Mouse (Mus musculus): ENCODE measurements around the gene Med27. TPM values are rescaled to one million over a fixed set of nuclear protein-coding genes. Genes with fewer than 3 reads are reported as not detected.
A peak's percentile ranks its signal among the peaks of the same experiment; 100 is the strongest.

Med27 gene
- polyA plus RNA-seq, 1 experiment from 2014 or later = 42.8 TPM

GRCm38 (mm10) chr2:29436376-29436775 lies 89.8 kb downstream of the Med27 start:
- H3K4me2 ChIP-seq = no peak overlapping the region
- H3K9me3 ChIP-seq (ENCODE audit: control insufficient read depth, low read length) = no peaks in the 10 kb centered on the region
- no peak overlapping the region for H3K4me3 ChIP-seq (ENCODE audit: low read depth, low read length)
- no peak overlapping the region for H3K9ac ChIP-seq (ENCODE audit: low read depth, low read length)
- 85% methylated on average over 6 of the region's 6 CpGs for WGBS
- ATAC-seq (replicated peaks; ENCODE audit: low FRiP score) (no peak), DNase-seq (ENCODE audit: low spot score) (no peak)
- no peaks in the 10 kb centered on the region for H3K27me3 ChIP-seq (replicated peaks; ENCODE audit: control insufficient read depth, insufficient read depth, low read length)
- H3K36me3 ChIP-seq (ENCODE audit: control insufficient read depth, insufficient read depth, low read length) = no peaks in the 10 kb centered on the region
- peaks cover 21% of the 10 kb centered on the region for H3K4me1 ChIP-seq (replicated peaks; ENCODE audit: control insufficient read depth, insufficient read depth, low read length)
- no peak overlapping the region for H3K27ac ChIP-seq (ENCODE audit: low read depth, low read length)

GRCm38 (mm10) chr2:29437111-29437510 lies 90.5 kb downstream of the Med27 start:
- H3K4me2 ChIP-seq = no peak overlapping the region
- H3K9ac ChIP-seq (ENCODE audit: low read depth, low read length) = no peak overlapping the region
- WGBS = 82% methylated on average over 5 of the region's 5 CpGs
- no peaks in the 10 kb centered on the region for H3K36me3 ChIP-seq (ENCODE audit: control insufficient read depth, insufficient read depth, low read length)
- no peak overlapping the region; the same call in 1 of the 2 replicates for H3K27ac ChIP-seq (ENCODE audit: low read depth, low read length)
- H3K4me1 ChIP-seq (replicated peaks; ENCODE audit: control insufficient read depth, insufficient read depth, low read length) = peaks cover 21% of the 10 kb centered on the region
- DNase-seq (ENCODE audit: low spot score) = no peak
- no peaks in the 10 kb centered on the region for H3K27me3 ChIP-seq (replicated peaks; ENCODE audit: control insufficient read depth, insufficient read depth, low read length)
- H3K4me3 ChIP-seq (ENCODE audit: low read depth, low read length) = no peak overlapping the region
- no peak for ATAC-seq (replicated peaks; ENCODE audit: low FRiP score)
- no peaks in the 10 kb centered on the region for H3K9me3 ChIP-seq (ENCODE audit: control insufficient read depth, low read length)

- no peak overlapping the region for H3K4me3 ChIP-seq (ENCODE audit: low read depth, low read length)
- ATAC-seq (replicated peaks; ENCODE audit: low FRiP score) = no peak
- no peaks in the 10 kb centered on the region for H3K9me3 ChIP-seq (ENCODE audit: control insufficient read depth, low read length)
- 77% methylated on average over 4 of the region's 4 CpGs for WGBS
- no peak overlapping the region for H3K27ac ChIP-seq (ENCODE audit: low read depth, low read length)
- no peaks in the 10 kb centered on the region for H3K36me3 ChIP-seq (ENCODE audit: control insufficient read depth, insufficient read depth, low read length)
- H3K4me2 ChIP-seq = no peak overlapping the region
- DNase-seq (ENCODE audit: low spot score) = no peak
- peaks cover 21% of the 10 kb centered on the region for H3K4me1 ChIP-seq (replicated peaks; ENCODE audit: control insufficient read depth, insufficient read depth, low read length)
- no peaks in the 10 kb centered on the region for H3K27me3 ChIP-seq (replicated peaks; ENCODE audit: control insufficient read depth, insufficient read depth, low read length)
- H3K9ac ChIP-seq (ENCODE audit: low read depth, low read length) = no peak overlapping the region
These were observed 91.4 kb downstream of the Med27 start for GRCm38 (mm10) chr2:29437861-29438529.

GRCm38 (mm10) chr2:29438530-29438862 lies 91.9 kb downstream of the Med27 start:
- no peak overlapping the region for H3K9ac ChIP-seq (ENCODE audit: low read depth, low read length)
- DNase-seq (ENCODE audit: low spot score) (no peak), ATAC-seq (replicated peaks; ENCODE audit: low FRiP score) (no peak; the same call in 1 of the 2 replicates)
- no peaks in the 10 kb centered on the region for H3K36me3 ChIP-seq (ENCODE audit: control insufficient read depth, insufficient read depth, low read length)
- no peak overlapping the region for H3K4me2 ChIP-seq
- H3K4me1 ChIP-seq (replicated peaks; ENCODE audit: control insufficient read depth, insufficient read depth, low read length) = peaks cover 24% of the 10 kb centered on the region
- H3K4me3 ChIP-seq (ENCODE audit: low read depth, low read length) = no peak overlapping the region
- no peaks in the 10 kb centered on the region for H3K9me3 ChIP-seq (ENCODE audit: control insufficient read depth, low read length)
- H3K27ac ChIP-seq (ENCODE audit: low read depth, low read length) = peak overlapping the region; percentile 16; the same call in 1 of the 2 replicates
- H3K27me3 ChIP-seq (replicated peaks; ENCODE audit: control insufficient read depth, insufficient read depth, low read length) = no peaks in the 10 kb centered on the region
- 72% methylated on average over 5 of the region's 5 CpGs for WGBS

GRCm38 (mm10) chr2:29438986-29439385 lies 92.4 kb downstream of the Med27 start:
- H3K27ac ChIP-seq (ENCODE audit: low read depth, low read length) = peak overlapping the region; percentile 16; the same call in 1 of the 2 replicates
- no peaks in the 10 kb centered on the region for H3K36me3 ChIP-seq (ENCODE audit: control insufficient read depth, insufficient read depth, low read length)
- H3K9ac ChIP-seq (ENCODE audit: low read depth, low read length) = no peak overlapping the region
- H3K4me3 ChIP-seq (ENCODE audit: low read depth, low read length) = no peak overlapping the region
- no peak for ATAC-seq (replicated peaks; ENCODE audit: low FRiP score)
- H3K27me3 ChIP-seq (replicated peaks; ENCODE audit: control insufficient read depth, insufficient read depth, low read length) = no peaks in the 10 kb centered on the region
- H3K4me1 ChIP-seq (replicated peaks; ENCODE audit: control insufficient read depth, insufficient read depth, low read length) = peaks cover 28% of the 10 kb centered on the region
- 71% methylated on average over 1 of the region's 1 CpGs for WGBS
- no peaks in the 10 kb centered on the region for H3K9me3 ChIP-seq (ENCODE audit: control insufficient read depth, low read length)
- no peak for DNase-seq (ENCODE audit: low spot score)
- no peak overlapping the region for H3K4me2 ChIP-seq

- ATAC-seq (replicated peaks; ENCODE audit: low FRiP score) = no peak
- Histone ChIP-seq H3K9me3 (ENCODE audit: control insufficient read depth, low read length) (no peaks in the 10 kb centered on the region), H3K9ac (ENCODE audit: low read depth, low read length) (no peak overlapping the region), H3K4me3 (ENCODE audit: low read depth, low read length) (no peak overlapping the region), H3K36me3 (ENCODE audit: control insufficient read depth, insufficient read depth, low read length) (no peaks in the 10 kb centered on the region), H3K27ac (ENCODE audit: low read depth, low read length) (no peak overlapping the region), H3K4me1 (replicated peaks; ENCODE audit: control insufficient read depth, insufficient read depth, low read length) (peaks cover 29% of the 10 kb centered on the region), H3K4me2 (no peak overlapping the region), H3K27me3 (replicated peaks; ENCODE audit: control insufficient read depth, insufficient read depth, low read length) (no peaks in the 10 kb centered on the region)
- DNase-seq (ENCODE audit: low spot score) = no peak
- WGBS = 79% methylated on average over 7 of the region's 7 CpGs
These were observed 92.8 kb downstream of the Med27 start for GRCm38 (mm10) chr2:29439396-29439795.

GRCm38 (mm10) chr2:29439857-29440502 lies 93.4 kb downstream of the Med27 start:
- Histone ChIP-seq H3K9me3 (ENCODE audit: control insufficient read depth, low read length) (no peaks in the 10 kb centered on the region), H3K4me1 (replicated peaks; ENCODE audit: control insufficient read depth, insufficient read depth, low read length) (peaks cover 28% of the 10 kb centered on the region), H3K4me2 (no peak overlapping the region), H3K27me3 (replicated peaks; ENCODE audit: control insufficient read depth, insufficient read depth, low read length) (no peaks in the 10 kb centered on the region), H3K36me3 (ENCODE audit: control insufficient read depth, insufficient read depth, low read length) (no peaks in the 10 kb centered on the region), H3K27ac (ENCODE audit: low read depth, low read length) (no peak overlapping the region), H3K4me3 (ENCODE audit: low read depth, low read length) (no peak overlapping the region), H3K9ac (ENCODE audit: low read depth, low read length) (no peak overlapping the region)
- DNase-seq (ENCODE audit: low spot score) (no peak), ATAC-seq (replicated peaks; ENCODE audit: low FRiP score) (no peak)
- WGBS = 58% methylated on average over 7 of the region's 7 CpGs

- Histone ChIP-seq H3K9me3 (ENCODE audit: control insufficient read depth, low read length) (no peaks in the 10 kb centered on the region), H3K4me3 (ENCODE audit: low read depth, low read length) (no peak overlapping the region), H3K9ac (ENCODE audit: low read depth, low read length) (no peak overlapping the region), H3K27me3 (replicated peaks; ENCODE audit: control insufficient read depth, insufficient read depth, low read length) (no peaks in the 10 kb centered on the region), H3K36me3 (ENCODE audit: control insufficient read depth, insufficient read depth, low read length) (no peaks in the 10 kb centered on the region), H3K4me2 (no peak overlapping the region), H3K4me1 (replicated peaks; ENCODE audit: control insufficient read depth, insufficient read depth, low read length) (peaks cover 27% of the 10 kb centered on the region), H3K27ac (ENCODE audit: low read depth, low read length) (no peak overlapping the region)
- ATAC-seq (replicated peaks; ENCODE audit: low FRiP score) = no peak
- no peak for DNase-seq (ENCODE audit: low spot score)
These were observed 95.7 kb downstream of the Med27 start for GRCm38 (mm10) chr2:29442275-29442674.

GRCm38 (mm10) chr2:29443626-29444217 lies 97.1 kb downstream of the Med27 start:
- H3K4me1 ChIP-seq (replicated peaks; ENCODE audit: control insufficient read depth, insufficient read depth, low read length) = peaks cover 26% of the 10 kb centered on the region
- H3K4me3 ChIP-seq (ENCODE audit: low read depth, low read length) = no peak overlapping the region
- no peaks in the 10 kb centered on the region for H3K9me3 ChIP-seq (ENCODE audit: control insufficient read depth, low read length)
- H3K27me3 ChIP-seq (replicated peaks; ENCODE audit: control insufficient read depth, insufficient read depth, low read length) = no peaks in the 10 kb centered on the region
- DNase-seq (ENCODE audit: low spot score) (no peak), ATAC-seq (replicated peaks; ENCODE audit: low FRiP score) (no peak)
- H3K9ac ChIP-seq (ENCODE audit: low read depth, low read length) = no peak overlapping the region
- H3K27ac ChIP-seq (ENCODE audit: low read depth, low read length) = no peak overlapping the region
- no peak overlapping the region for H3K4me2 ChIP-seq
- whole genome bisulfite sequencing = 68% methylated on average over 2 of the region's 2 CpGs
- H3K36me3 ChIP-seq (ENCODE audit: control insufficient read depth, insufficient read depth, low read length) = no peaks in the 10 kb centered on the region
